Mouse (Mus musculus): Measurements from ENCODE around the gene Srp72. TPM values are rescaled to one million over a fixed set of nuclear protein-coding genes. Genes with fewer than 3 reads are reported as not detected.

The Srp72 gene
- 100 to 1,000 TPM; 111 to 116 TPM for total RNA-seq (2021)
- long read RNA-seq, experiment 1, transcript Srp72-201 (19 exons, 3,625 nt) = major isoform, 14 of 19 reads
- long read RNA-seq, experiment 1, partial matches to known transcripts = 1 of 19 reads
- long read RNA-seq, experiment 1, other reads (novel, unspliced or antisense) = 3 of 19 reads
- long read RNA-seq, experiment 2, transcript Srp72-201 (19 exons, 3,625 nt) = major isoform, 13 of 18 reads
- long read RNA-seq, experiment 2, partial matches to known transcripts = 1 of 18 reads
- long read RNA-seq, experiment 2, other reads (novel, unspliced or antisense) = 2 of 18 reads

DNA sequence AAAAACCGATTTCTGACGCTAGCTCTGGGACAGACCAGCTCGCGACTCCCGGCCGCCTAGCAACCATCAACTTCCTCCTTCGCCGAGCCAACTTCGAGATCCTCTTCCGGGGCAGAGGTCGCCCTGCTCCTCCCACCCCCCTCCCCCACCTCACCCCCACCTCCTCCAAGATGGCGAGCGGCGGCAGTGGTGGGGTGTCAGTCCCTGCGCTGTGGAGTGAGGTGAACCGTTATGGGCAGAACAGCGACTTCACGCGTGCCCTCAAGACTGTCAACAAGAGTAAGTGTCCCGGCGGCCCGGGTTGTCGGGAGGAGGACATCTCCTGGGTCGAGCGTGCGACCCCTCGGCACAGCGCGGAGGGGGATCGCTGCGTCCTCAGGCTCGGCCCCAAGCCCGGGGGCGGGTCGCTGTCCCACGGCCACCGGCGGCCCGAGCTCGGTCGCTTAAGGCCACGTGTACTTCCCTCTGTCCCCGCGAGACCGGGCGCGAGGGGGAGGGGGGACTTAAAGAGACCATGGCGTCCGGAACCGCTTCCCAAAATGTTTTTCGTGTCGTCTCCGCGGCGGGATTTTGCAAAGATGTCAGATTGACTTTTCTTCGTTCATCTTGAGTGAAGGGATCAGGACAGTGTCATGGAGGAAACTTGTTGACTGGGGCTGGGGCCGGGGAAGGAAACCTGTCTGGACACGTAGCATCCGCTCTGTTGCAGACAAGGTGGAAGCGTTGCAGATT, at the start of gene Srp72:
TSS of gene Srp72 (plus strand) at position 130 of the 732 bp plus-strand sequence.
- DNase-seq (ENCODE audit: low spot score in 2 of 2) = peak; percentile 87
- intact Hi-C loops (cut with DNase I) = no loop called here

DNA sequence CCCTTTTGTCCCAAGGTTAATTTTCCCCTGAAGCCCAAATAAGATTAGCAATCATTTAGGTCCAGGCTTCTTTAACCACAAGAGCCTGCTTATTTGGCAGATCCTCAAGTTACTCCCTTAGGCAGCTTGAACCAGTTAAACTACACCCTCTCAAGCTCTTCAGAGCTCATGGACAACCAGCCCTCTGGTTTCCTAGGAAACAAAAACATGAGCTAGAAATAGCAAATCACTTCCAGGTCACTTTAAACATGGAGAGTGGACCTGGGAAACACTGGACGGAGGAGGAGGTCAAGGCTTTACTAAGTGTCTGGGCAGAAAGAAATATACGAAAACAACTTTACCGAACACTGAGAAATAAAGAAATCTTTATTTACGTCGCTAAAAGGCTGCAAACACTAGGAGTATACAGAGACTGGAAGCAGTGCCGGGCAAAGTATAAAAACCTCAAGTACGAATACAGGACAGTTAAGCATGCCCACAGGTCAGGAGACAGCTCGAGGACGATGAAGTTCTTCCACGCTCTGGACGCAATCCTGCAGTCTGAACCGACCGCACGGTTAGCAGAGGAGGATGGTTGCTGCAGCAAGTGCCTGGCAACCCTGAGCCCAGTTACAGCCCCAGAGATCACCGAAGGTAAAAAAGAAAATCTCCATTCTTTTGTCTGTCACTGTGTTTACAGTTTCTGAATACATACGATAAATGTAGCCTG, 46.2 kb upstream of the Srp72 start:
- DNase-seq (ENCODE audit: low spot score in 2 of 2) = peak; percentile 13 to 79
- intact Hi-C loops (cut with DNase I) = no loop called here

DNA sequence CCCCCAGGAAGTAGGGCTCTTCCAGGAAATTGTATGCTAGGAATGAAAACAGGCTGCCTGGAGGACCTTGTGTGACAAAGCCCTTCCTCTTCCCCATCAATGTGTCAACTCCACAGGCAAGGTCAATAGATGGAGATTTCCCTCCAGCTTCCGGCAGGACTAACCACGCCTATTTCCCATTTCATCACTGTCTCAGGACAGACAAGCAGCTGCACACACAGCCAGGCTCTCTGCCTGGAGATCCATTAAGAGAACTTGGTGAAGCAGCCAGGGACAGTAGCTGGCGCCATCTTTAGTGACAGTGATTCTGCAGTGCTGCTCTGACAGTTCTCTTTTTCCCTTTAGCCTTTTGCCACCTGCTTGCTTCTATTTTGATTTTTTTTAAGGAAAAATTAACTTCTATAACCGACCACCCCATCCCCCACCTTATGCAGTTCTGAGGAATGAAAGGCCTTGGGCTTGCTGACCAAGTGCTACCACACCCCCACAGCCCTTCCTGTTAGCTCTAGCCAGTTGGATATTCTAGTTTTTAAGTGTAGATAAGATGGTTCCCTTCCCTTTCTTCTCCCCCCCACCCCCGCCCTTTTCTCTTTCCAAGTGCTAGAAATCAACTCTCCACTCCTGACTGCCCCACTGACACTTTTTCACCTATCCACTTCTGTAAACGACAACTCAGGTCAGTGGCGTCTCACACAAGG, 45.2 kb upstream of the Srp72 start:
- intact Hi-C loops (cut with DNase I) = no loop called here
- DNase-seq (ENCODE audit: low spot score in 2 of 2) = no peak

DNA sequence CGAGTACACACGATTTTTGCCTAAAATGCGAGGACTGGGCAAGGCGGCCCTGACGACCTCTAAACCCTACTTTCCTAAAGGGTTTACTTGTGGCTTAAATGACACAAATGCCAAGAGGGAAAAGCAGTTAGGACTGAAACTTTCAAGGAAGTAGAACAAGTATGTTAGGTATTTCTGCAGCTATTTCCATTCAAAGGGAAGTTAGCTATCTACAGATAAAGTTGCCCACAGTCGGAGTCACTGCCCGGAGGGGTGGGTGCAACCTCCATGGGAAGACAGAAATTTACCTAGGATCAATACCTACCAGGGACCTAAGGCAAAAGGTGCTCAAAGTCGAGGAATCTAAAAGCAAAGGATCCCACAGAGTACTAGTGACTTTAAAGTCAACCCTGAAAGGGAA, 34.8 kb upstream of the Srp72 start:
- intact Hi-C loops (cut with DNase I) = no loop called here
- DNase-seq (ENCODE audit: low spot score in 2 of 2) = no peak

DNA sequence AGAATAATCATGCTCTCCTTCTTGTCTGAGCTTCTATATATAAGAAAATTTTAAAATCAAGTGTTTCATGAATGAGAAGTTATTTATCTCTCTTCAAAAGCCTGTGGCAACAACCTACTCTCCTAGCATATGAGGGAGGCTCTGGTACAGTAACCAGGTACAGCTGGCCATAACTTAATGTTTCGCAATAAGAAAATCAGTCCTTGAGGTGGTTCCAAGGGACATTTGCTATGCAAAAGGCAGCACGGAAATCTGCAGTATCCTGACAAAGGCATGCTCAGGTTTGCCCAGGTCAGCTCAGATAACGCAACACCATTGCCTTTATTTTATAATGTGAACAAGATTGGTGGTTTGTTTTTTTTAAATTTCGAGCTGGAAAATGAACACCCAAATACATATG, 32.5 kb upstream of the Srp72 start:
- intact Hi-C loops (cut with DNase I) = no loop called here
- no peak for DNase-seq (ENCODE audit: low spot score in 2 of 2)

DNA sequence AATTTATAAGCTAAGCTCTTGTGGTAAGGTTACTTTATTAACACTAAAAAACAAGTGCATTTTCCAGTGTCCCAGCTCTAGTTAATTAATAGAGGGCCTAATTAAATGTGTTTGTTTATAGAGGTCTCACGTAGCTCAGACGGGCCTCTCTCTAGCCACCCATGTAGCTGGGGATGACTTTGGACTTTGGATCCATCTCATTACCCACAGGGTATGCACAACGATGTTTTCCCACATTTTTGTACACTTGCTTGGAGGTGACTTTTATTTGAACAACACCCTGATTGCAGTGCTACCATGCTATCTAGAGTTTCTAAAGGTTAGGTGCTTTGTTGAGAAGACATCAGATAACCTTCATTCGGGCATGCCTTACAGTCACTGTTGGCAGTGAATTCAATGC, 32.0 kb upstream of the Srp72 start:
- intact Hi-C loops (cut with DNase I) = no loop called here
- no peak for DNase-seq (ENCODE audit: low spot score in 2 of 2)

DNA sequence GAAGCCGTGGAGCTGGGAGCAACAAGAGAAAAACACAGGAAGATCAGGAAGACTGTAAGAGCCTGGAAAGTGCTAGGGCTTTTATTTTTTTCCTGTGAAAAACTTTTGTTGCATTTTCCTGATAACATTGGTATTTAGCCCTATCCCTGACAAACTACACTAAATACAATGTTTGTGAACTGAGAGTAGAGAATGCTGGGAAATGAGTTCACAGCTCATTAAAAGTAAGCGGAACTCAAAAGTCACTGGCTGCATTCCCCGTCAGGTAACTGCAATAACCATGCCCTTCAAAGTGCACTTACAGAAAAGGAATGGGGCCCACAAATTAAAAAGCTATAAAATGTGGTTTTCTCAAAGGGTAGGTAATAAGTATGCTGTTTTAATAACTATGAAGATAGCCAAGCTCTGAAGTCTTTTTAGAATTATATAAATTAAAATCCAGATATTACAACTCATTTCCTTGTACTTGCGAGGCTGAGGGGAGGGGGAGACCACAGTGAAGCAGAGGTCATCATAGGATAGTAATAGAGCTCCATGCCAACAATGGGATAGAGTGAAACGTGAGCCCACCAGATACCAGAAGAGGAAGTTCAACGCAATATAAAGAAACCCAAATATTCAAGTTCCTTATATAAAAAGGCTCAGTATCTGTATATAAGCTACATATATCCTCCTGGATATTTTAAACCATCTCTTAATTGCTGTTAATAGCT, 29.4 kb upstream of the Srp72 start:
- DNase-seq (ENCODE audit: low spot score in 2 of 2) = no peak
- intact Hi-C loops (cut with DNase I) = no loop called here

DNA sequence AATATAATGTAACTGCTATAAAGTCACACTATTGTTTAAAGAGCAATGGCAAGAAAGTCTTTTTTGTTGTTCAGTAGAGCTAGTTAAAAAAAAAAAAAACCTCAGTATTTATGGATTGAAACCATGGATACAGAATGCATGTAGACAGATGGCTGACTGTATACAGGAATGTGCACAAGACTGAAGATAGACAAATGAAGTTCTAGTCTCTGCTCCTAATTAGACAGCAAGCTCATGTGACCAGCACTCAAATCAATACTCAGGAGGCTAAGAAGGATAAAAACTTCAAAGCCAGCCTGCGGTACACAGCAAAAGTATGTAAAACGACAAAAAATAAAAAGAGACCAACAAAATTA, 28.8 kb upstream of the Srp72 start:
- no peak for DNase-seq (ENCODE audit: low spot score in 2 of 2)
- intact Hi-C loops (cut with DNase I) = no loop called here

DNA sequence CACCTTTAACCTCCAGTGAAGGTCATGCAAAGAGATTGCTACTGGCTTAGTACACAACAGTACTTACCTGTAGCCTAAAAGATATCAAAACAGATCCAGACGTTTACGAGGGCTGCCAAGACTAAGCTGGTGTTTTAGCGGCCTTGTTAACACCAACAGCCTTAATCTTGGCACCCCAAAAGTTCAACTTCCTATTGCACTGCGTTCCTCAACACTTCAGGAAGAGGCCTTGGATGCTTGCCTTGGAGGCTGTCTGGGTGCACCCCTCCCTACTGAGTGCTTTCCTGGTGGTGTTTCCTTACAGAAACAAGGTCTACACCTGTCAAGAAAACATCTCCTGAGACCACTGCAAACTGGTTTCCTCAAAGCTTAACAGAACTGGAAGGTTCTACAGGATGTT, 27.3 kb upstream of the Srp72 start:
- intact Hi-C loops (cut with DNase I) = no loop called here
- DNase-seq (ENCODE audit: low spot score in 2 of 2) = no peak

DNA sequence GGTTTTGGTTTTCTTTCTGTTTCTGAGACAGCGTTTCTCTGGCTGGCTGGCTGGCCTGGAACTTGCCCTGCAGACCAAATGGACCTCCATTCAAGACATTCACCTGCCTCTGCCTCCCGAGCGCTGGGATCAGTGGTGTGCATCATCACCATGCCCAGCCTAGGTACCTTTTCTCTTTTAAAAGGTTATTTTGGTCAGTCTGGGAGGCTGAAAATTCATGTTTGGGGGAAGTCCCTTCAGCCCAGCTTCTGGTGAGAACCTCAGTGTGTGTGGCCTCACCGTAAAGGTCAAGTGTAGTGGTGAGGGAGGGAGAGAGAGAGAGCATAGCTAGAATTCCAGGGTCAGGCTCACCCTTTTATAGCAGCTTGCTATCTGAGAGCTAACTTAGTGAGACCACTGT, 26.7 kb upstream of the Srp72 start:
- no peak for DNase-seq (ENCODE audit: low spot score in 2 of 2)
- intact Hi-C loops (cut with DNase I) = no loop called here

DNA sequence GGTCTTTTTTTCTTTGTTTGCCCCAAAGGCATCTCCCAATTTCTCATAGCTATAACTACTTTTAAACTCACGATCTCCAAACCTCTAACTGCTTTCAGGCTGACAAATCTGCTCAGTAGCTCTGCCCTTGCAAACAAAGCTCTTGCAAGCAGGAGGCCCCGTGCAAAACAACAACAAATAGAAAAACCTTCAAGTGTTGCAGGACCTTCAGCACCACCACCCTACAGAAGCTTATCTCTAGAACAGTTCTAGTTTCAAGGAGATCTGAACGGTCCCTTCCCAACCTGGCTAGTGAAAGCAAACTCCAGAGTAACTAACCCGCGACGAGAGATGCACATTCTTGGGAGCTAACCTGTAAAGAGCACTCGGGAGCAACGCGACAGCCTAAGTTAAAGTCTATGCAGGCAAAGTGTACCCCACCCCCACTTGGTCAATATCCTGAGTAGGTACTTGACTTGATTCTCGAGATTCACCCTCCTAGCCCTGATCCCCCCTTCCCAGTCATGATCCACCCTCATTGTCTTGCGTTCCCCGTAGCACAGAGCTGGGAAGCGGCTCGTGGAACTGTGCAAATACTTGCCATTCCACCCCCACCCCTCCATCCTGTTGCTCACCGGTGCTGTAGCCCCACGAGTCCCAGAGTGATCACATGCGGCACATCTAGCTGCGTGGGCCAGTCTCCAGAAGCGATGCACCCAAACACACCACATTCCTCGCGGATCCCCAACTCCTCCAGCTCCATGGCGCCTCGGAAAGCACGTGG, 24.0 kb upstream of the Srp72 start:
- DNase-seq (ENCODE audit: low spot score in 2 of 2) = no peak
- intact Hi-C loops (cut with DNase I) = loop anchor here (2.0 kb wide), 1 partner anchor 46 kb away; the partner anchor contains the start of gene Aasdh

DNA sequence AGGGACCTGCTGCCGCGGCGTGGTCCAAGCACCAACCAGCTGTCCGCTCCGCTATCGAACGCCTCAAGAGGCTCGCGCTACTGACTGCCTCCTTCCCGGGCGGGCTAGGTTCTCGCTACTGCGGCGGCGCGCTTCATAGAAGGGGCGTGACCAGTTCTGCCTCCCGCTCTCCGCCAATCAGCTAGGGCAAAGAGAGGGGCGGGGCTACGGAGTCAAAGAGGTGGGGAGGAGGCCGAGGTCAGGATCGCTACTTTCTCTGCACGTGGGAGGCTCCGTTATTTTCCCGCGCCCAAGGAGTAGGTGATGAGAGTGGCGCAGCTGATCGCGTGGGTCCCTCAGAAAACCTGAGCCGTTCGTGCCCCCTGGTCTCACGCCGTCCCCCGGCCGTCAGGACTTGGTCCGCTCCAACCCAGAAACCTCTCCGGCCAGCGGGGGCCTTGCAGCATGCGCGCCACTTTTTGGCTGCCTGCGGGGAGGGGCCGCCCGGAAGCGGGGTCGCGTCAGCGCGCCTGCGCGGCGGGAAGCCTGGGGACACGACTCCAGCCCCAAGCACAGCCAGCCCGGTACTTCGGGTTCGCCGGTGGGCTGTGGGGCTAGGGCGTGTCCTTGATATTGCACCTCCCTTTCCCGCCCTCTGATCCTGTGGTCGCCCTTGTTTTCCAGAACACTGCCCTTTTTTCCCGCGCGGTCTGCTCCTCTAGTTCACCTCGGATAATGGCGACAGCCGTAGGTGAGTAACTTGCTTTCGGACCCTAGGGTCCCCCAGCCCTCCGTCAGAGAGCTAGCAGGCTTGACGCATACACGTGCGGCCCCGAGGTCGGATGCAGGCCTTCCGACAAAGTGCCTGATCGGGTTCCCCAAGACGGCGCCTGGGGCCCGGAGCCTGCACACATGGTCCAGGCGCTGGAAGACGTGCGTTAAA, 23.1 kb upstream of the Srp72 start, which contains the start of the genes Paics and Ppat:
TSS of gene Paics (plus strand) at position 202 of the 922 bp plus-strand sequence.
TSS of gene Ppat (minus strand) at position 473 of the 922 bp plus-strand sequence.
- intact Hi-C loops (cut with DNase I) = loop anchor here (2.0 kb wide), 1 partner anchor 47 kb away; the partner anchor contains the start of gene Aasdh
- peak; percentile 96 to 98 for DNase-seq (ENCODE audit: low spot score in 2 of 2)

DNA sequence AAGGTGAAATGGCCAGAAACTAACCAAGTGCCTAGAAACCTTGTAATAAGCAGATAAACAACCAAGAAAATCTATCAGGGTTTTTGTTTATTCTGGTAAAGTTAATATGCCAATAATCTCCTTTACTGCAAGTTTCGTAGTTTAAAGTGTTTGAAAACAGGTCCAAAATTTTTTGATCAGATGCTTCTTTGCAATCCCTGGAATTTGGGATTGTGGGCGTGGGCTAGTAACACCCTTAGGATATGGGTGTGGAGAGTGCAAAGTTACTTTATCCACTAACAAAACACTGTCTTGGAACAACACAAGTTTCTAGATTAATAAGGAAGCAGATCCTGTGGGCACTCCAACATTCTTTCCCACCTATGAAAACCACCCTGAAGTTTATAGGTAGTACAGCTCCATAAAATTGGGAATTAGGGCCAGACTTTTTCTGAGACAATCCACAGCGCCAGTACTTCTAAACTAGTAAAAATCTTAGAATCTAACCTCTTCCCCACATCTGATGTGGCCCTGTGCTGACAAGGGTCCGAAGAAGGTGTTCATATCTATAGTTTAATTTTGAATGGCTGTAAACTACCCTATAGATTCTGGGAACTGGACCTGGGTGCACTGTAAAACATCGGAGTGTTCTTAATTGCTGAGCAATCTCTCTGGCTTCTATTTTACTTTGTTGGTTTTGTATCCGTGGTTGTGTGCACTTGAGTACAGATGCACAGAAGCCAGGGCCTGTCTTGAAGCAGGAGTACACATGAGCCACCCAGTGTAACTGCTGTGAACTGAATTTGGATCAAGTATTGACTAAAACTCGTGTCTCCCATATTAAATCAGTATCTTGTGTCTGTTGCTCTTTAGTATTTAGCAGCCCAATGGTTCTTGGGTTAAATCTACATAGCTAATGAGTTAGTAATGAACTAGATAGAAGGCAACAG, 22.1 kb upstream of the Srp72 start:
- intact Hi-C loops (cut with DNase I) = no loop called here
- DNase-seq (ENCODE audit: low spot score in 2 of 2) = no peak

DNA sequence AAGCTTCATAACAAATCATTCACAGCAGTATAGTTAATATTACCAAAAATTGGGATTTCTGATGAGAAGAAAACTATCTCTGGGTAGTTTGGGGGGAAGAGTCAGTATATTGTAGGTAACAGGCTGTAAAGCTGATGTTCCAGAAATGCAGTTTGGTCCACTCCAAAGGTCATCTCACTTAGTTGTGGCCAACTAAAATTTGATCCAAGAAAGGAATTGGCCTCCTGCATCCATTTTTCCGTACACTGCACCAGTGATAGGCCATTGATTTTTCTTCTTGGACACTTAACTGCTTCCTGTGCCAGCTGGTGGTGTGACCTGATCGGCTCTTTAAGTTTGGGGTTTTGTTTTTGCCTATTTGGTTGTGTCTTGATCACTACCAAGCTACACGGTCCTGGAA, 20.7 kb upstream of the Srp72 start:
- no peak for DNase-seq (ENCODE audit: low spot score in 2 of 2)
- intact Hi-C loops (cut with DNase I) = no loop called here

DNA sequence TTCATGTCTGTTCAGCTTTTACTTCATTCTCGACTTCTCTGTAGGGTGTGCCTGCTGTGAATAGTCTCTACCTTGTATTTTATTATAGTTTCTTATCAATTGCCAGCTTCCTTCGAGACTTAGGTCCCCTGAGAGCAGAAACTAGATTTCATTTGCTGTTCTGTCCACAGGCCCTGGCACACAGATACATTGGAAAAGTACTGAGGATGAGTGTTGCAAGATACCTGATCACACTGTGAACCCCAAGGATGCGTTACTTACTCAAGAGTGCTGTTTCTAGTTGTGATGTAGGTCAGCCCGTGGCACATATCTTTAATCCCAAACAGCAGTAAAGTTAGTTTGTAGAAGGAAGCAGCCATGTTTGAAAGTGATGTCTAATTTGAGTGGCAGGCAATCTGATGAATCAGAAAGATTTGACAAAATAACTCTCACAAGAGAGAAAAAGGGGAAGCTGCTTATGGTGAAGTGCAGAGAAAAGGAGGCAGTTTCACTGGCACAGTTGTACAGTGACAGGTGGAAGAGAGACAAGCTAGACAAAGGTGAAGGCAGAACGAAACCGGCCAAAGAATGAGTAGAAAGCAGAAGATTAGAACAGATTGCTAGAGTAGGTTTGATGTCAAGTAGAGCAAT, 20.1 kb upstream of the Srp72 start:
- intact Hi-C loops (cut with DNase I) = no loop called here

DNA sequence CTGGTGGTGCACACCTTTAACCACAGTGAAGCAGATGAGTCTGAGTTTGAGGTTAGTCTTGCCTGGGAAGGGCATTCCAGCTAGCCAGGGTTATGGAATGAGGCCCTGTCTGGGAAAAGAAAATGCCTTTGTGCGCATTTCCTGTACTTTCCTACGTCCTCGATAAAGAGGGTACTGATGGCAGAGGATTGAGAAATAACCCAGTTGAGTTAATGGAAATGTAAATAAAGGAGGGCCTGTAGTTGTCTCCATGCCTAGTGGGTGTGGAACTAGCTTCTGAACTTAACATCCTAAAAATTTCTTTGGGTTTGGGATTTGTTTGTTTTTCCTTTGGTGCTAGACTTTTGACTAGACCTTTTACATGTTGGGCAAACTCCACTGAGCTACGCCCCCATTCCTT, 19.0 kb upstream of the Srp72 start:
- no peak for DNase-seq (ENCODE audit: low spot score in 2 of 2)
- intact Hi-C loops (cut with DNase I) = no loop called here

More for the DNA sequence above, 20.1 kb upstream of the Srp72 start:
- DNase-seq (ENCODE audit: low spot score in 2 of 2) = no peak
